Comparison of ENCODE assay signal across 17 mouse cellular contexts in genomic region chr16:25774611-25775010, GRCm38 (mm10).
"Had no signal": no experiment of that assay in that cellular context is flagged by ENCODE, and none has a peak within 500 bp of the region (broad histone marks: within the 10 kb centered on the region; RNA-seq: fewer than 3 reads in every experiment).

No protein-coding gene starts in this region.

- DNase-seq: kidney, adult 2 months; kidney, postnatal 36 days; layer of hippocampus, postnatal 36 days; liver, embryonic 13.5 days; lung, postnatal 4 days; retina, postnatal 1 day; right cerebral cortex, postnatal 25 days; spleen, adult 18-20 months; thymus, postnatal 36 days had no signal

- ATAC-seq: intestine, postnatal 0 days; lung, postnatal 0 days; midbrain, embryonic 15.5 days had no signal

- H3K4me2 ChIP-seq: liver, embryonic 13.5 days; midbrain, embryonic 12.5 days; midbrain, embryonic 15.5 days; neural tube, embryonic 13.5 days had no signal

- H3K27ac ChIP-seq: kidney, postnatal 0 days; left cerebral cortex, adult 2 months; liver, embryonic 13.5 days; midbrain, embryonic 12.5 days; midbrain, embryonic 15.5 days; neural tube, embryonic 13.5 days had no signal

- H3K9ac ChIP-seq: liver, embryonic 13.5 days; midbrain, embryonic 12.5 days; midbrain, embryonic 15.5 days; neural tube, embryonic 13.5 days had no signal

- H3K4me1 ChIP-seq: liver, embryonic 13.5 days; midbrain, embryonic 12.5 days; midbrain, embryonic 15.5 days; neural tube, embryonic 13.5 days had no signal

- H3K9me3 ChIP-seq: liver, embryonic 13.5 days; midbrain, embryonic 12.5 days; midbrain, embryonic 15.5 days; neural tube, embryonic 13.5 days had no signal

- H3K4me3 ChIP-seq: left cerebral cortex, adult 2 months; liver, embryonic 13.5 days; midbrain, embryonic 12.5 days; midbrain, embryonic 15.5 days; myocyte; neural tube, embryonic 13.5 days had no signal

- H3K27me3 ChIP-seq: liver, embryonic 13.5 days; midbrain, embryonic 12.5 days; midbrain, embryonic 15.5 days; neural tube, embryonic 13.5 days had no signal

- H3K36me3 ChIP-seq: liver, embryonic 13.5 days; midbrain, embryonic 12.5 days; midbrain, embryonic 15.5 days; neural tube, embryonic 13.5 days had no signal
